ENCODE assay signal across 7 mouse cellular contexts in genomic region chr11:96642173-96643140, GRCm38 (mm10).
DNase-seq lines count a peak whose midpoint lies in the region; ATAC-seq and TF ChIP-seq lines count a peak whose summit lies in the region.

No protein-coding gene starts in this region.

- H3K27ac ChIP-seq in CH12.LX (ENCODE audit: insufficient read depth, low read depth) = no peak overlapping the region
- peak overlapping the region; percentile 60 for H3K27ac ChIP-seq in kidney, embryonic 14.5 days (ENCODE audit: low read depth, low read length)
- no peak overlapping the region for H3K27ac ChIP-seq in hindbrain, embryonic 11.5 days (ENCODE audit: low read depth, low read length)
- no peak overlapping the region for H3K27ac ChIP-seq in hindbrain, postnatal 0 days

- no peak; the same call in none of the 2 replicates for TF ChIP-seq RAD21 in CH12.LX (IDR thresholded peaks at IDR 0.05; ENCODE audit: low read depth, low read length)

- peaks cover 3% of the 10 kb centered on the region for H3K27me3 ChIP-seq in CH12.LX (replicated peaks)
- no peaks in the 10 kb centered on the region for H3K27me3 ChIP-seq in kidney, embryonic 14.5 days (ENCODE audit: control insufficient read depth, insufficient read depth, low read length)
- H3K27me3 ChIP-seq in hindbrain, embryonic 11.5 days (ENCODE audit: control insufficient read depth, insufficient read depth, low read length) = no peaks in the 10 kb centered on the region
- H3K27me3 ChIP-seq in hindbrain, postnatal 0 days (ENCODE audit: insufficient read depth, low read length) = no peaks in the 10 kb centered on the region

- no peaks in the 10 kb centered on the region for H3K79me2 ChIP-seq in CH12.LX (replicated peaks; ENCODE audit: control insufficient read depth, extremely low read depth, insufficient read depth, poor library complexity, severe bottlenecking)

- TF ChIP-seq POLR2A in CH12.LX (IDR thresholded peaks at IDR 0.05; ENCODE audit: low read depth, low read length) = no peak

- 34% methylated on average over 17 of the region's 17 CpGs for WGBS in kidney, embryonic 14.5 days
- 74% methylated on average over 17 of the region's 17 CpGs for WGBS in hindbrain, embryonic 11.5 days
- WGBS in hindbrain, postnatal 0 days = 76% methylated on average over 17 of the region's 17 CpGs

- no peak overlapping the region for H3K4me2 ChIP-seq in CH12.LX (ENCODE audit: insufficient read depth, low read depth, poor library complexity, severe bottlenecking)
- no peak overlapping the region for H3K4me2 ChIP-seq in kidney, embryonic 14.5 days (replicated peaks; ENCODE audit: low read depth, low read length)
- no peak overlapping the region for H3K4me2 ChIP-seq in hindbrain, embryonic 11.5 days (replicated peaks; ENCODE audit: low read depth, low read length)
- H3K4me2 ChIP-seq in hindbrain, postnatal 0 days (ENCODE audit: low read depth, low read length) = no peak overlapping the region

- in situ Hi-C loops in CH12.LX (cut with MboI; ENCODE audit: low pct_ligation_motif_present, low pct_unique_long_range_greater_than_20kb, low sequenced_read_pairs) = no loop called here

- dilution Hi-C loops in CH12.LX (cut with MboI; ENCODE audit: extremely low pct_ligation_motif_present, extremely low pct_unique_long_range_greater_than_20kb, low sequenced_read_pairs) = no loop called here

- DNase-seq in B cell, adult 2 months = peak; percentile 51 to 53
- DNase-seq in CH12.LX (ENCODE audit: extremely low read depth) = peak; percentile 62
- DNase-seq in lung, postnatal 4 days = peak; percentile 36 to 65
- DNase-seq in hindbrain, embryonic 11.5 days (ENCODE audit: low spot score) = no peak
- no peak for DNase-seq in hindbrain, postnatal 0 days (ENCODE audit: low spot score)
- no peak for DNase-seq in right cerebral cortex, postnatal 10 days (ENCODE audit: low spot score in 2 of 2)

- peaks cover 6 to 54% of the 10 kb centered on the region in 2 experiments; a peak in 3 of 4 replicates for H3K4me1 ChIP-seq in CH12.LX (ENCODE audit: control insufficient read depth in 1 of 2, insufficient read depth in 2 of 2)
- H3K4me1 ChIP-seq in kidney, embryonic 14.5 days (ENCODE audit: control insufficient read depth, insufficient read depth, low read length) = peaks cover 42% of the 10 kb centered on the region
- H3K4me1 ChIP-seq in hindbrain, embryonic 11.5 days (replicated peaks; ENCODE audit: control insufficient read depth, insufficient read depth, low read length) = 0 out of 2 replicates have a peak, but pooled peaks cover 3% of the 10 kb centered on the region
- H3K4me1 ChIP-seq in hindbrain, postnatal 0 days (ENCODE audit: insufficient read depth, low read length) = no peaks in the 10 kb centered on the region

- no peaks in the 10 kb centered on the region for H3K9me3 ChIP-seq in CH12.LX (replicated peaks; ENCODE audit: low read length)
- no peaks in the 10 kb centered on the region for H3K9me3 ChIP-seq in kidney, embryonic 14.5 days (ENCODE audit: control insufficient read depth, low read length)
- no peaks in the 10 kb centered on the region for H3K9me3 ChIP-seq in hindbrain, embryonic 11.5 days (ENCODE audit: control insufficient read depth, low read length)
- H3K9me3 ChIP-seq in hindbrain, postnatal 0 days (ENCODE audit: low read length) = no peaks in the 10 kb centered on the region

- ATAC-seq in kidney, embryonic 14.5 days (ENCODE audit: low FRiP score, low TSS enrichment) = no peak
- ATAC-seq in hindbrain, embryonic 11.5 days (ENCODE audit: low FRiP score) = no peak
- ATAC-seq in hindbrain, postnatal 0 days = no peak

- peak in 1 of 2 experiments; percentile 28; a peak in 2 of 4 replicates for TF ChIP-seq CTCF in CH12.LX (conservative IDR thresholded peaks at IDR 0.05 in 1 of 2, IDR thresholded peaks at IDR 0.05 in 1 of 2; ENCODE audit: low read depth in 2 of 2, low read length in 2 of 2)
- TF ChIP-seq CTCF in hindbrain, postnatal 0 days (IDR thresholded peaks at IDR 0.05; ENCODE audit: low read depth) = no peak

- TF ChIP-seq EP300 in CH12.LX (IDR thresholded peaks at IDR 0.05; ENCODE audit: low read length) = no peak; the same call in 1 of the 2 replicates

- no peak overlapping the region for H3K4me3 ChIP-seq in CH12.LX (replicated peaks in 1 of 3; ENCODE audit: low read depth in 2 of 3, low read length in 2 of 3, poor library complexity in 1 of 3)
- H3K4me3 ChIP-seq in kidney, embryonic 14.5 days (ENCODE audit: low read length) = no peak overlapping the region
- no peak overlapping the region for H3K4me3 ChIP-seq in hindbrain, embryonic 11.5 days (ENCODE audit: low read depth, low read length)
- no peak overlapping the region for H3K4me3 ChIP-seq in hindbrain, postnatal 0 days (ENCODE audit: low read length)

- H3K36me3 ChIP-seq in CH12.LX (replicated peaks in 1 of 2; ENCODE audit: control insufficient read depth in 1 of 2, insufficient read depth in 1 of 2, low read length in 1 of 2) = no peaks in the 10 kb centered on the region
- no peaks in the 10 kb centered on the region for H3K36me3 ChIP-seq in kidney, embryonic 14.5 days (ENCODE audit: control insufficient read depth, insufficient read depth, low read length)
- H3K36me3 ChIP-seq in hindbrain, embryonic 11.5 days (ENCODE audit: control insufficient read depth, insufficient read depth, low read length) = no peaks in the 10 kb centered on the region
- H3K36me3 ChIP-seq in hindbrain, postnatal 0 days (ENCODE audit: insufficient read depth, low read length) = no peaks in the 10 kb centered on the region

- no peak overlapping the region for H3K9ac ChIP-seq in CH12.LX (ENCODE audit: insufficient read depth, low read depth)
- H3K9ac ChIP-seq in kidney, embryonic 14.5 days (ENCODE audit: low read depth, low read length) = no peak overlapping the region
- H3K9ac ChIP-seq in hindbrain, embryonic 11.5 days (ENCODE audit: low read depth, low read length) = no peak overlapping the region
- no peak overlapping the region for H3K9ac ChIP-seq in hindbrain, postnatal 0 days (replicated peaks; ENCODE audit: low read length)

TF ChIP-seq in CH12.LX, 34 proteins besides CTCF, POLR2A, EP300 and RAD21:
- TF ChIP-seq ZMIZ1 (IDR thresholded peaks at IDR 0.05; ENCODE audit: low read depth, low read length) (no peak), MAX (IDR thresholded peaks at IDR 0.05; ENCODE audit: low read length) (no peak), TCF12 (IDR thresholded peaks at IDR 0.05; ENCODE audit: low read depth, low read length) (no peak), ZNF384 (IDR thresholded peaks at IDR 0.05; ENCODE audit: low read depth, low read length) (no peak), MXI1 (IDR thresholded peaks at IDR 0.05; ENCODE audit: low read depth, low read length) (no peak), ELF1 (IDR thresholded peaks at IDR 0.05; ENCODE audit: low read depth, low read length) (peak; percentile 24; the same call in 1 of the 2 replicates), GABPA (IDR thresholded peaks at IDR 0.05; ENCODE audit: insufficient replicate concordance, low read depth, low read length) (no peak)
TF ChIP-seq in CH12.LX: peak in this region for 1.

Comparison
In these comparisons a context has a peak if more than half of its experiments do, and no peak if none do; other contexts are left out.
1. DNase-seq: peak in B cell, adult 2 months (2 of 2), CH12.LX (single experiment) and lung, postnatal 4 days (2 of 2); none in hindbrain, embryonic 11.5 days (single experiment), hindbrain, postnatal 0 days (single experiment) and right cerebral cortex, postnatal 10 days (0 of 2).